ENCODE assay signal across 20 mouse cellular contexts in the genomic region with DNA sequence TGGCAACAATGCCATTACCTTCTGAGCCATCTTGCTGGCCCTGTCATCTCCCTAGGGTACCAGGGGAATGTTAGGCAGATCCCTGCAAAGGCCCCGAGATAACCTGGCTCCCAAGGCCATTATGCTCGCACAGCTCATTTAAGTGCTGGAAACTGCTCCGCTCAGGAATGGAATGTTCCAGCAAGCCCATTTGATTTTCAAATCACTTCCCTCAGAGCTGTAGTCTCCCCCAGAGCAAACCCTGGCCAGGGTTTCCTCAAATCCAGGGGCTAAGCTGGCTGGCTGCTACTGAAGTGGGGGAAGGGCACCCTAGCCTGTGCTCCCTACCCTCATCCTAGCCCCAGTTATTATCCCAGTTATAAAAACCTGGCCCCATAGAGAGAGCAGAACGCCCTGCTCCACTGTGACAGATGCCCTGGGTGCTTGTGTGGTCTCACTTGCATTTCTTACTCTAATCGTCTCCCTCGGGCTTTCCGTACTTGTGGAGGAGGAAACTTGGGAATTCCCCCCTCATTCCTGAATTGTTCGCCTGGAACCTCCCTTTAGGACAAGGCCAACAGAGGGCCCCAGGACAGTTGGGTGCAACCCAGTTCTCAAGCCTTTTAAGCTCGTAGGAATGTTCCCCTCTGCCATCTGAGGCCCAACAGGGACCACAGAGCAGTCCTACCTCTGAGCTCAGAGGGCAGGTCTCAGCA.
A peak's percentile ranks its signal among the peaks of the same experiment; 100 is the strongest.
DNase-seq lines count a peak whose midpoint lies in the region; ATAC-seq and TF ChIP-seq lines count a peak whose summit lies in the region.
"Had no signal": no experiment of that assay in that cellular context is flagged by ENCODE, and none has a peak within 500 bp of the region (broad histone marks: within the 10 kb centered on the region; RNA-seq: fewer than 3 reads in every experiment).

No protein-coding gene starts in this region.

- no peak for DNase-seq in heart, adult 9 months (ENCODE audit: low spot score in 2 of 2)
- no peak for DNase-seq in midbrain, postnatal 0 days (ENCODE audit: low spot score)
- peak; percentile 55 to 76 for DNase-seq in kidney, adult 8-10 months
- DNase-seq in kidney, postnatal 36 days: peak; percentile 44 to 70
- no peak for DNase-seq in urinary bladder, postnatal 25 days (ENCODE audit: low spot score)
- no peak for DNase-seq in Muller cell, postnatal 12 days (ENCODE audit: inconsistent ontology term)
- DNase-seq: adrenal gland, adult 2 months; cerebellum, adult 8-10 months; gastrocnemius, adult 2 months; heart, adult 18-20 months; layer of hippocampus, postnatal 36 days; liver, postnatal 0 days; lung, postnatal 4 days; thymus, adult 18-20 months had no signal

- TF ChIP-seq CTCF in midbrain, postnatal 0 days (IDR thresholded peaks at IDR 0.05): no peak

- 34% methylated on average over 9 of the region's 9 CpGs for WGBS in heart, embryonic 13.5 days
- WGBS in midbrain, embryonic 13.5 days: 58% methylated on average over 9 of the region's 9 CpGs
- WGBS in midbrain, postnatal 0 days: 55% methylated on average over 9 of the region's 9 CpGs

- H3K27me3 ChIP-seq in heart, embryonic 13.5 days (replicated peaks): no peaks in the 10 kb centered on the region
- H3K27me3 ChIP-seq in midbrain, embryonic 13.5 days: no peaks in the 10 kb centered on the region
- no peaks in the 10 kb centered on the region for H3K27me3 ChIP-seq in midbrain, postnatal 0 days (ENCODE audit: insufficient read depth, low read length)
- H3K27me3 ChIP-seq: hindbrain, embryonic 13.5 days; limb, embryonic 13.5 days had no signal

- no peak overlapping the region for H3K4me3 ChIP-seq in heart, embryonic 13.5 days
- H3K4me3 ChIP-seq in midbrain, embryonic 13.5 days (replicated peaks): no peak overlapping the region
- no peak overlapping the region for H3K4me3 ChIP-seq in midbrain, postnatal 0 days (ENCODE audit: low read depth, low read length)
- H3K4me3 ChIP-seq: gastrocnemius, adult 2 months; hindbrain, embryonic 13.5 days; limb, embryonic 13.5 days; midbrain, embryonic 12.5 days had no signal

- H3K9me3 ChIP-seq in heart, embryonic 13.5 days: no peaks in the 10 kb centered on the region
- no peaks in the 10 kb centered on the region for H3K9me3 ChIP-seq in midbrain, embryonic 13.5 days
- H3K9me3 ChIP-seq in midbrain, postnatal 0 days (ENCODE audit: low read length): no peaks in the 10 kb centered on the region
- H3K9me3 ChIP-seq: hindbrain, embryonic 13.5 days; limb, embryonic 13.5 days; midbrain, embryonic 12.5 days had no signal

- peak overlapping the region; percentile 10; the same call in 1 of the 2 replicates for H3K27ac ChIP-seq in heart, embryonic 13.5 days (replicated peaks)
- H3K27ac ChIP-seq in midbrain, embryonic 13.5 days: no peak overlapping the region
- H3K27ac ChIP-seq in midbrain, postnatal 0 days (ENCODE audit: low read depth, low read length): no peak overlapping the region
- H3K27ac ChIP-seq: gastrocnemius, adult 2 months; hindbrain, embryonic 13.5 days; limb, embryonic 13.5 days; midbrain, embryonic 12.5 days had no signal

- H3K9ac ChIP-seq in heart, embryonic 13.5 days: no peak overlapping the region
- 0 out of 2 replicates have a peak overlapping the region, but pooled peaks have one; percentile 19 for H3K9ac ChIP-seq in midbrain, embryonic 13.5 days (replicated peaks)
- no peak overlapping the region for H3K9ac ChIP-seq in midbrain, postnatal 0 days (replicated peaks; ENCODE audit: low read length, poor library complexity, severe bottlenecking)
- H3K9ac ChIP-seq: hindbrain, embryonic 13.5 days; limb, embryonic 13.5 days; liver, postnatal 0 days had no signal

- H3K4me2 ChIP-seq in heart, embryonic 13.5 days: no peak overlapping the region
- H3K4me2 ChIP-seq in midbrain, embryonic 13.5 days (replicated peaks): no peak overlapping the region
- no peak overlapping the region for H3K4me2 ChIP-seq in midbrain, postnatal 0 days (ENCODE audit: low read depth, low read length, poor library complexity, severe bottlenecking)
- H3K4me2 ChIP-seq: hindbrain, embryonic 13.5 days; limb, embryonic 13.5 days; midbrain, embryonic 12.5 days had no signal

- ATAC-seq in heart, embryonic 13.5 days (ENCODE audit: extremely low read depth, insufficient number of reproducible peaks, low FRiP score, low TSS enrichment): no peak; the same call in 1 of the 2 replicates
- no peak for ATAC-seq in midbrain, embryonic 13.5 days
- ATAC-seq in midbrain, postnatal 0 days (ENCODE audit: low FRiP score): no peak
- ATAC-seq: forebrain, embryonic 14.5 days; liver, postnatal 0 days had no signal

- peaks cover 13% of the 10 kb centered on the region for H3K4me1 ChIP-seq in heart, embryonic 13.5 days
- peaks cover 9% of the 10 kb centered on the region; the same call in 1 of the 2 replicates for H3K4me1 ChIP-seq in midbrain, embryonic 13.5 days (replicated peaks)
- H3K4me1 ChIP-seq in midbrain, postnatal 0 days (ENCODE audit: insufficient read depth, low read length): no peaks in the 10 kb centered on the region
- H3K4me1 ChIP-seq: midbrain, embryonic 12.5 days had no signal

- no peaks in the 10 kb centered on the region for H3K36me3 ChIP-seq in heart, embryonic 13.5 days
- no peaks in the 10 kb centered on the region for H3K36me3 ChIP-seq in midbrain, embryonic 13.5 days
- H3K36me3 ChIP-seq in midbrain, postnatal 0 days (ENCODE audit: insufficient read depth, low read length): no peaks in the 10 kb centered on the region
- H3K36me3 ChIP-seq: hindbrain, embryonic 13.5 days; limb, embryonic 13.5 days; midbrain, embryonic 12.5 days had no signal

Comparison
In these comparisons a context has a peak if more than half of its experiments do, and no peak if none do; other contexts are left out.
1. DNase-seq: peak in kidney, adult 8-10 months (2 of 2) and kidney, postnatal 36 days (2 of 2); none in heart, adult 9 months (0 of 2), midbrain, postnatal 0 days (single experiment), urinary bladder, postnatal 25 days (single experiment) and Muller cell, postnatal 12 days (single experiment).